Mouse (Mus musculus) CH12.LX (cell line): ENCODE measurements around the gene Zfp266. TPM values are rescaled to one million over a fixed set of nuclear protein-coding genes. Genes with fewer than 3 reads are reported as not detected.

ENCODE experiments used
- DNase-seq: peaks from one replicate; pipeline ENCODE4 v3.0.0-alpha.2; 2013; ENCODE audit errors: extremely low read depth
- H3K27ac ChIP-seq: 2 replicates; pipeline ENCODE4 v1.5.1; 2012; ENCODE audit warnings: low read depth, mild to moderate bottlenecking, control low read depth, moderate library complexity; ENCODE audit not compliant: insufficient read depth
- H3K27me3 ChIP-seq: replicated peaks from 2 replicates; pipeline ENCODE3; 2012; ENCODE audit warnings: inconsistent platforms
- H3K36me3 ChIP-seq, 2 experiments: replicated peaks in 1 of 2; 2 replicates each; pipeline versions ENCODE3 to v1.6.1; 2012; ENCODE audit warnings: inconsistent platforms in 1 of 2, low read length in 1 of 2, mild to moderate bottlenecking in 1 of 2, mixed read lengths in 1 of 2, moderate library complexity in 1 of 2; ENCODE audit not compliant: control insufficient read depth in 1 of 2, insufficient read depth in 1 of 2
- H3K4me1 ChIP-seq, 2 experiments: 2 replicates each; pipeline ENCODE4 v1.6.1; 2012; ENCODE audit warnings: inconsistent platforms in 1 of 2, moderate library complexity in 1 of 2; ENCODE audit not compliant: insufficient read depth in 2 of 2, control insufficient read depth in 1 of 2
- H3K4me2 ChIP-seq: 2 replicates; pipeline ENCODE4 v1.6.1; 2012; ENCODE audit warnings: low read depth, mild to moderate bottlenecking, control low read depth; ENCODE audit not compliant: poor library complexity, insufficient read depth, severe bottlenecking
- H3K4me3 ChIP-seq, 3 experiments: fragments of 150-350 bp in 1 of 3; sonication (generic) in 1 of 3; replicated peaks in 1 of 3; 2 replicates each; pipeline versions ENCODE3 to v1.5.1; 2011 to 2012; ENCODE audit warnings: low read depth in 2 of 3, low read length in 2 of 3, mild to moderate bottlenecking in 2 of 3, moderate library complexity in 2 of 3, control low read depth in 1 of 3, improper control_type of control experiment in 1 of 3, inconsistent platforms in 1 of 3, mixed read lengths in 1 of 3; ENCODE audit not compliant: poor library complexity in 1 of 3
- H3K79me2 ChIP-seq: replicated peaks from 2 replicates; pipeline ENCODE4 v1.6.1; 2012; ENCODE audit warnings: mild to moderate bottlenecking, moderate library complexity; ENCODE audit not compliant: control insufficient read depth, poor library complexity, insufficient read depth, severe bottlenecking; ENCODE audit errors: extremely low read depth
- H3K9ac ChIP-seq: 2 replicates; pipeline ENCODE4 v1.6.1; 2012; ENCODE audit warnings: low read depth, mild to moderate bottlenecking, control low read depth, moderate library complexity; ENCODE audit not compliant: insufficient read depth
- H3K9me3 ChIP-seq: replicated peaks from 2 replicates; pipeline ENCODE3; 2012; ENCODE audit warnings: low read length, inconsistent platforms, mixed read lengths
- EP300 ChIP-seq: IDR thresholded peaks from 2 replicates; pipeline ENCODE4 v1.6.1; 2011; ENCODE audit warnings: low read length, improper control_type of control experiment
- GABPA ChIP-seq: IDR thresholded peaks from 2 replicates; pipeline ENCODE4 v1.6.1; 2012; ENCODE audit warnings: low read depth, low read length, improper control_type of control experiment, inconsistent platforms; ENCODE audit not compliant: insufficient replicate concordance
- JUN ChIP-seq: IDR thresholded peaks from 2 replicates; pipeline ENCODE4 v1.6.1; 2011; ENCODE audit warnings: low read depth, mild to moderate bottlenecking, low read length, improper control_type of control experiment, moderate library complexity; ENCODE audit not compliant: insufficient read depth
- MAX ChIP-seq: IDR thresholded peaks from 2 replicates; pipeline ENCODE4 v1.6.1; 2011; ENCODE audit warnings: low read length, improper control_type of control experiment
- MAZ ChIP-seq: IDR thresholded peaks from 2 replicates; pipeline ENCODE4 v1.6.1; 2012; ENCODE audit warnings: low read depth, mild to moderate bottlenecking, inconsistent platforms, low read length, improper control_type of control experiment, moderate library complexity
- MEF2A ChIP-seq: IDR thresholded peaks from 2 replicates; pipeline ENCODE4 v1.6.1; 2014; ENCODE audit warnings: low read depth, mild to moderate bottlenecking, inconsistent platforms, low read length, improper control_type of control experiment, borderline replicate concordance
- MYC ChIP-seq: IDR thresholded peaks from 2 replicates; pipeline ENCODE4 v1.6.1; 2011; ENCODE audit warnings: low read depth, mild to moderate bottlenecking, improper control_type of control experiment, low read length
- NELFE ChIP-seq: IDR thresholded peaks from 2 replicates; pipeline ENCODE4 v1.6.1; 2011; ENCODE audit warnings: low read depth, low read length, improper control_type of control experiment
- NRF1 ChIP-seq: IDR thresholded peaks from 2 replicates; pipeline ENCODE4 v1.6.1; 2014; ENCODE audit warnings: low read depth, mild to moderate bottlenecking, inconsistent platforms, low read length, improper control_type of control experiment, moderate library complexity
- PAX5 ChIP-seq: IDR thresholded peaks from 2 replicates; pipeline ENCODE4 v1.6.1; 2012; ENCODE audit warnings: low read length, inconsistent platforms, mixed read lengths
- POLR2A ChIP-seq: IDR thresholded peaks from 2 replicates; pipeline ENCODE4 v1.6.1; 2011; ENCODE audit warnings: low read depth, mild to moderate bottlenecking, improper control_type of control experiment, low read length
- RCOR1 ChIP-seq: conservative IDR thresholded peaks from 2 replicates; pipeline ENCODE4 v1.6.1; 2012; ENCODE audit warnings: low read depth, mild to moderate bottlenecking, inconsistent platforms, low read length, improper control_type of control experiment
- SMC3 ChIP-seq: IDR thresholded peaks from 2 replicates; pipeline ENCODE4 v1.6.1; 2011; ENCODE audit warnings: low read depth, low read length, improper control_type of control experiment
- TBP ChIP-seq: conservative IDR thresholded peaks from 2 replicates; pipeline ENCODE4 v1.6.1; 2011; ENCODE audit warnings: low read depth, low read length, improper control_type of control experiment
- TCF12 ChIP-seq: IDR thresholded peaks from 2 replicates; pipeline ENCODE4 v1.6.1; 2014; ENCODE audit warnings: low read depth, mild to moderate bottlenecking, inconsistent platforms, low read length, improper control_type of control experiment
- USF1 ChIP-seq: IDR thresholded peaks from 2 replicates; pipeline ENCODE4 v1.6.1; 2014; ENCODE audit warnings: low read depth, mild to moderate bottlenecking, inconsistent platforms, low read length, improper control_type of control experiment
- ZC3H11A ChIP-seq: IDR thresholded peaks from 2 replicates; pipeline ENCODE4 v1.6.1; 2012; ENCODE audit warnings: low read depth, mild to moderate bottlenecking, inconsistent platforms, low read length, improper control_type of control experiment
- ZKSCAN1 ChIP-seq: IDR thresholded peaks from 2 replicates; pipeline ENCODE4 v1.6.1; 2012; ENCODE audit warnings: low read depth, inconsistent platforms, low read length, improper control_type of control experiment, borderline replicate concordance
- ZNF384 ChIP-seq: IDR thresholded peaks from 2 replicates; pipeline ENCODE4 v1.6.1; 2012; ENCODE audit warnings: low read depth, low read length, improper control_type of control experiment, inconsistent platforms
- dilution Hi-C: fragments of 300-500 bp; cut with MboI; formaldehyde crosslinking; loops from 2 replicates; pipeline ENCODE4 v1.14.3; 2020; ENCODE audit warnings: low sequenced_read_pairs; ENCODE audit not compliant: extremely low pct_unique_long_range_greater_than_20kb, extremely low pct_ligation_motif_present
- in situ Hi-C: fragments of 300-500 bp; cut with MboI; formaldehyde crosslinking; loops from 3 replicates; pipeline ENCODE4 v1.14.3; 2019; ENCODE audit warnings: low sequenced_read_pairs, low pct_ligation_motif_present, low pct_unique_long_range_greater_than_20kb, mixed read lengths
- polyA plus RNA-seq: library from polyadenylated mRNA; unstranded; fragments of >175 nt; gene quantifications from 2 replicates; pipeline ENCODE4 v1.2.1, GENCODE M21; 2012; ENCODE audit warnings: low read depth; ENCODE audit not compliant: insufficient read length
- total RNA-seq, 2 experiments: library from RNA; depleted of rRNA; stranded (reverse); fragments of 300-350 nt in 1 of 2; fragments of >200 nt in 1 of 2; gene quantifications; 2 replicates each; pipeline ENCODE4 v1.2.3; 2012 to 2014

The Zfp266 gene
- total and polyA plus RNA-seq, 3 experiments, result 12.3 to 24.0 (median 20.4) TPM

- Histone ChIP-seq H3K9me3 (no peaks in the 10 kb centered on the region), H3K4me1 (no peaks in the 10 kb centered on the region; a peak in 1 of 4 replicates), H3K36me3 (no peaks in the 10 kb centered on the region), H3K4me3 (no peak overlapping the region), H3K27ac (no peak overlapping the region), H3K9ac (no peak overlapping the region), H3K4me2 (no peak overlapping the region), H3K79me2 (no peaks in the 10 kb centered on the region), H3K27me3 (peaks cover 25% of the 10 kb centered on the region)
- TF ChIP-seq ZNF384 (no peak), JUN (no peak), NELFE (no peak), TCF12 (no peak), GABPA (no peak), PAX5 (no peak), USF1 (no peak), MEF2A (no peak), SMC3 (no peak), MYC (no peak), POLR2A (no peak), TBP (no peak), RCOR1 (no peak), EP300 (no peak), MAZ (no peak), ZKSCAN1 (no peak)
- in situ Hi-C loops (no loop called here), dilution Hi-C loops (no loop called here)
- no peak for DNase-seq
Measured at GRCm38 (mm10) chr9:20534326-20534926, 13.2 kb upstream of the Zfp266 start.

- Histone ChIP-seq H3K27ac (peak overlapping the region; percentile 52; the same call in 1 of the 2 replicates), H3K9me3 (no peaks in the 10 kb centered on the region), H3K4me2 (peak overlapping the region; percentile 61; the same call in 1 of the 2 replicates), H3K27me3 (no peaks in the 10 kb centered on the region), H3K36me3 (peaks cover 12 to 30% of the 10 kb centered on the region in 2 experiments), H3K4me3 (peak overlapping the region; percentile 68 to 84 (median 73)), H3K79me2 (peaks cover 23% of the 10 kb centered on the region), H3K9ac (peak overlapping the region; percentile 92), H3K4me1 (peaks cover 2 to 31% of the 10 kb centered on the region in 2 experiments; a peak in 2 of 4 replicates)
- DNase-seq, result peak; percentile 12
- TF ChIP-seq TBP (0 out of 2 replicates have a peak, but pooled peaks have one; percentile 3), EP300 (peak; percentile 15; the same call in 1 of the 2 replicates), MAX (peak; percentile 20; the same call in 1 of the 2 replicates), MEF2A (no peak), NRF1 (0 out of 2 replicates have a peak, but pooled peaks have one; percentile 10), ZC3H11A (no peak)
- dilution Hi-C loops, result no loop called here
- in situ Hi-C loops, result no loop called here
Measured at GRCm38 (mm10) chr9:20520531-20521210, 546 bp downstream of the Zfp266 start.
